Comparison of ENCODE assay signal across 7 mouse cellular contexts in genomic region chr6:53958321-53958720, GRCm38 (mm10). TPM values are rescaled to one million over a fixed set of nuclear protein-coding genes. Genes with fewer than 3 reads are reported as not detected.
DNase-seq lines count a peak whose midpoint lies in the region; ATAC-seq and TF ChIP-seq lines count a peak whose summit lies in the region.

No protein-coding gene starts in this region.

- no peak overlapping the region for H3K9ac ChIP-seq in intestine, postnatal 0 days (ENCODE audit: low read depth, low read length)
- no peak overlapping the region for H3K9ac ChIP-seq in midbrain, embryonic 13.5 days (replicated peaks)

- 16% methylated on average over 7 of the region's 7 CpGs for WGBS in intestine, postnatal 0 days
- 19% methylated on average over 7 of the region's 7 CpGs for WGBS in midbrain, embryonic 13.5 days

- peak; percentile 89 for DNase-seq in adrenal gland, postnatal 10 days
- peak; percentile 87 for DNase-seq in embryo, embryonic 11 days
- peak; percentile 79 to 83 for DNase-seq in gastrocnemius, postnatal 4 days (ENCODE audit: low spot score in 2 of 2)
- peak; percentile 89 for DNase-seq in left cerebral cortex, postnatal 4 days
- peak; percentile 35 to 46 for DNase-seq in spleen, postnatal 36 days (ENCODE audit: low spot score in 2 of 2)

- intact Hi-C loops in left cerebral cortex, postnatal 4 days (cut with DNase I), result loop anchor here (5.0 kb wide), 2 partner anchors 161 to 176 kb away; no protein-coding TSS in a partner anchor

- H3K27ac ChIP-seq in intestine, postnatal 0 days (ENCODE audit: low read depth, low read length), result no peak overlapping the region
- H3K27ac ChIP-seq in midbrain, embryonic 13.5 days, result no peak overlapping the region

- peak overlapping the region; percentile 37; the same call in 1 of the 2 replicates for H3K4me2 ChIP-seq in intestine, postnatal 0 days (replicated peaks; ENCODE audit: low read depth)
- peak overlapping the region; percentile 11; the same call in 1 of the 2 replicates for H3K4me2 ChIP-seq in midbrain, embryonic 13.5 days (replicated peaks)

- H3K36me3 ChIP-seq in intestine, postnatal 0 days (ENCODE audit: control insufficient read depth, insufficient read depth), result no peaks in the 10 kb centered on the region
- no peaks in the 10 kb centered on the region for H3K36me3 ChIP-seq in midbrain, embryonic 13.5 days

- H3K27me3 ChIP-seq in intestine, postnatal 0 days (replicated peaks; ENCODE audit: control insufficient read depth, insufficient read depth, low read length), result no peaks in the 10 kb centered on the region
- H3K27me3 ChIP-seq in midbrain, embryonic 13.5 days, result no peaks in the 10 kb centered on the region

- H3K4me3 ChIP-seq in intestine, postnatal 0 days (ENCODE audit: low read depth, low read length), result no peak overlapping the region
- no peak overlapping the region for H3K4me3 ChIP-seq in midbrain, embryonic 13.5 days (replicated peaks)

- no peaks in the 10 kb centered on the region for H3K9me3 ChIP-seq in intestine, postnatal 0 days (ENCODE audit: control insufficient read depth)
- H3K9me3 ChIP-seq in midbrain, embryonic 13.5 days, result no peaks in the 10 kb centered on the region

- no peaks in the 10 kb centered on the region for H3K4me1 ChIP-seq in intestine, postnatal 0 days (replicated peaks; ENCODE audit: control insufficient read depth, insufficient read depth, low read length)
- H3K4me1 ChIP-seq in midbrain, embryonic 13.5 days (replicated peaks), result no peaks in the 10 kb centered on the region

- peak; percentile 33; the same call in 1 of the 2 replicates for ATAC-seq in intestine, postnatal 0 days
- ATAC-seq in midbrain, embryonic 13.5 days, result peak; percentile 80

- TF ChIP-seq CTCF in intestine, postnatal 0 days (IDR thresholded peaks at IDR 0.05; ENCODE audit: low read depth), result peak; percentile 94

RNA-seq across cellular contexts. Expression of gene Cpvl, which starts 20.1 kb away (rescaled TPM):
- not detected for total RNA-seq in adrenal gland, postnatal 10 days (2021)
- total RNA-seq in gastrocnemius, postnatal 4 days (2021), result under 1 TPM in 1 of 2 experiments, not detected in 1; 0.17 TPM
- 0.77 and 0.82 TPM in 2 replicates for polyA plus RNA-seq in intestine, postnatal 0 days (2015; fragmentation: Nextera tagmentation; extraction: Ambion mirVana)
- not detected for total RNA-seq in left cerebral cortex, postnatal 4 days (2021)
- polyA plus RNA-seq in midbrain, embryonic 13.5 days (2015; fragmentation: Nextera tagmentation; extraction: Ambion mirVana), result 0.13 TPM in 1 of 2 replicates, not detected in the other
